In genomic region chr16:35319335-35319734, GRCm38 (mm10) we compare ENCODE assay signal across 7 mouse cellular contexts. TPM values are rescaled to one million over a fixed set of nuclear protein-coding genes. Genes with fewer than 3 reads are reported as not detected.
DNase-seq lines count a peak whose midpoint lies in the region; ATAC-seq lines count a peak whose summit lies in the region.

No protein-coding gene starts in this region.

- DNase-seq in layer of hippocampus, adult 11-12 months (ENCODE audit: low spot score), result peak; percentile 46
- DNase-seq in layer of hippocampus, adult 8-10 months (ENCODE audit: low spot score in 2 of 2), result no peak
- DNase-seq in NIH3T3 (ENCODE audit: low read depth), result peak; percentile 76
- DNase-seq in lung, postnatal 25 days (ENCODE audit: low spot score), result peak; percentile 53
- DNase-seq in adrenal gland, postnatal 25 days, result no peak
- no peak for DNase-seq in urinary bladder, postnatal 10 days (ENCODE audit: low spot score)

- ATAC-seq in common myeloid progenitor, adult 5-6 weeks (replicated peaks; ENCODE audit: low read depth, poor library complexity, severe bottlenecking), result peak; percentile 66

RNA-seq across cellular contexts. Expression of gene Sec22a, which starts 44.4 kb away (rescaled TPM):
- 10 to 100 TPM; 14.5 to 20.1 (median 16.6) TPM for total RNA-seq in layer of hippocampus, adult 8-10 months (2022)
- 6.5 and 8.4 TPM in 2 replicates for total RNA-seq in common myeloid progenitor, adult 5-6 weeks (2017)
- 25.2 and 32.5 TPM in 2 replicates for total RNA-seq in adrenal gland, postnatal 25 days (2021)

Comparison
In these comparisons a context has a peak if more than half of its experiments do, and no peak if none do; other contexts are left out.
1. DNase-seq: peak in layer of hippocampus, adult 11-12 months (single experiment), NIH3T3 (single experiment) and lung, postnatal 25 days (single experiment); none in layer of hippocampus, adult 8-10 months (0 of 2), adrenal gland, postnatal 25 days (single experiment) and urinary bladder, postnatal 10 days (single experiment).